Mouse (Mus musculus): ENCODE measurements around the gene Tas2r107. TPM values are rescaled to one million over a fixed set of nuclear protein-coding genes. Genes with fewer than 3 reads are reported as not detected.

Gene Tas2r107
- total and polyA plus RNA-seq, 2 experiments from 2014 or later: not detected

Other genes starting within 250 kb of the Tas2r107 start
- gene 5430401F13Rik, start 173.7 kb downstream of the Tas2r107 start, total RNA-seq (2014; rRNA removed): not detected in 2 replicates
- not detected in 2 replicates for gene 5430401F13Rik, start 173.7 kb downstream of the Tas2r107 start, polyA plus RNA-seq (2015; fragmentation: Nextera tagmentation; extraction: Ambion mirVana)
- not detected in 2 replicates for gene Gm6619, start 173.7 kb downstream of the Tas2r107 start, total RNA-seq (2014; rRNA removed)
- gene Gm6619, start 173.7 kb downstream of the Tas2r107 start, polyA plus RNA-seq (2015; fragmentation: Nextera tagmentation; extraction: Ambion mirVana): 0.29 TPM in 1 of 2 replicates, not detected in the other
- gene Tas2r130, start 29.2 kb downstream of the Tas2r107 start, total RNA-seq (2014; rRNA removed): not detected in 2 replicates
- not detected in 2 replicates for gene Tas2r130, start 29.2 kb downstream of the Tas2r107 start, polyA plus RNA-seq (2015; fragmentation: Nextera tagmentation; extraction: Ambion mirVana)
- gene Tas2r106, start 18.7 kb upstream of the Tas2r107 start, total RNA-seq (2014; rRNA removed): not detected in 2 replicates
- not detected in 2 replicates for gene Tas2r106, start 18.7 kb upstream of the Tas2r107 start, polyA plus RNA-seq (2015; fragmentation: Nextera tagmentation; extraction: Ambion mirVana)
- not detected in 2 replicates for gene Tas2r104, start 25.6 kb upstream of the Tas2r107 start, total RNA-seq (2014; rRNA removed)
- gene Tas2r104, start 25.6 kb upstream of the Tas2r107 start, polyA plus RNA-seq (2015; fragmentation: Nextera tagmentation; extraction: Ambion mirVana): not detected in 2 replicates
- gene Tas2r105, start 27.3 kb upstream of the Tas2r107 start, total RNA-seq (2014; rRNA removed): not detected in 2 replicates
- not detected in 2 replicates for gene Tas2r105, start 27.3 kb upstream of the Tas2r107 start, polyA plus RNA-seq (2015; fragmentation: Nextera tagmentation; extraction: Ambion mirVana)
- not detected in 2 replicates for gene Tas2r114, start 29.9 kb upstream of the Tas2r107 start, total RNA-seq (2014; rRNA removed)
- gene Tas2r114, start 29.9 kb upstream of the Tas2r107 start, polyA plus RNA-seq (2015; fragmentation: Nextera tagmentation; extraction: Ambion mirVana): not detected in 2 replicates

Measured in midbrain, postnatal 0 days (tissue).